Mouse (Mus musculus): ENCODE results near the gene Ccnf. TPM values are rescaled to one million over a fixed set of nuclear protein-coding genes. Genes with fewer than 3 reads are reported as not detected.
A peak's percentile ranks its signal among the peaks of the same experiment; 100 is the strongest.

Gene Ccnf
- polyA plus RNA-seq (2015; fragmentation: Nextera tagmentation; extraction: Ambion mirVana): 50.2 and 51.8 TPM in 2 replicates

- Histone ChIP-seq H3K9ac (ENCODE audit: low read length) (peak within 1 kb of the TSS; percentile 85), H3K4me3 (replicated peaks; ENCODE audit: low read length) (peak within 1 kb of the TSS; percentile 90), H3K27ac (ENCODE audit: low read length) (peak within 1 kb of the TSS; percentile 77), H3K4me2 (ENCODE audit: low read depth, low read length) (peak within 1 kb of the TSS; percentile 71), H3K27me3 (ENCODE audit: control insufficient read depth, insufficient read depth, low read length) (no peaks in the 10 kb centered on the region), H3K36me3 (ENCODE audit: control insufficient read depth, insufficient read depth, low read length) (peaks cover 11% of the 10 kb centered on the region), H3K4me1 (ENCODE audit: control insufficient read depth, insufficient read depth, low read length) (peaks cover 13% of the 10 kb centered on the region), H3K9me3 (replicated peaks; ENCODE audit: control insufficient read depth, low read length) (no peaks in the 10 kb centered on the region)
- peak; percentile 100 for ATAC-seq (ENCODE audit: insufficient read depth, low FRiP score)
- WGBS: under 1% methylated on average over 48 of the region's 48 CpGs
Observed at GRCm38 (mm10) chr17:24251320-24252069, at the start of gene Ccnf. Gene Ccnf, minus strand, starts transcription at chr17:24251484.

DNA sequence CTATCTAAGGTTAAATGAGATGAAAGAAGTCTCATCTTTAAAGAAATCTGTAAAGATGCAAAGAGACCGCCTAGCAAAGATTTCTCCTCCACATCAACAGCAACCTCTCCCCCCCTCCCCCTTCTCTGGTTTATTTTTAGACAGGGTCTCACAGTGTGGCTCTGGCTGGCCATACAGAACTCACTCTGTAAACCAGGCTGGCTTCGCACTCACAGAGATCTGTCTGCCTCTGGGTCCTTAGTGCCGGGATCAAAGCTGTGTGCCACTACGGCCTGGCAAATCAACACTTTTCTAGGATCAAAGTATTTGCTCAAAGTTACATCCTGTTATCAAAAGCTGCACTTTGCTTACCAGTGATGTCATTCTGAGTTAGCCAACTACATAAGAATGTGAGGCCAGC, 49.4 kb upstream of the Ccnf start:
- Histone ChIP-seq H3K27ac (ENCODE audit: low read length) (no peak overlapping the region), H3K4me1 (ENCODE audit: control insufficient read depth, insufficient read depth, low read length) (no peaks in the 10 kb centered on the region), H3K36me3 (ENCODE audit: control insufficient read depth, insufficient read depth, low read length) (no peaks in the 10 kb centered on the region), H3K9me3 (replicated peaks; ENCODE audit: control insufficient read depth, low read length) (no peaks in the 10 kb centered on the region), H3K27me3 (ENCODE audit: control insufficient read depth, insufficient read depth, low read length) (no peaks in the 10 kb centered on the region), H3K4me3 (replicated peaks; ENCODE audit: low read length) (no peak overlapping the region), H3K9ac (ENCODE audit: low read length) (no peak overlapping the region), H3K4me2 (ENCODE audit: low read depth, low read length) (no peak overlapping the region)
- ATAC-seq (ENCODE audit: insufficient read depth, low FRiP score): no peak
- 72% methylated on average over 4 of the region's 4 CpGs for WGBS

- ATAC-seq (ENCODE audit: insufficient read depth, low FRiP score): no peak
Observed at GRCm38 (mm10) chr17:24289338-24289737, 38.1 kb upstream of the Ccnf start.

GRCm38 (mm10) chr17:24288477-24288876, 37.2 kb upstream of the Ccnf start:
- no peak overlapping the region for H3K4me3 ChIP-seq (replicated peaks; ENCODE audit: low read length)
- no peaks in the 10 kb centered on the region for H3K27me3 ChIP-seq (ENCODE audit: control insufficient read depth, insufficient read depth, low read length)
- no peak for ATAC-seq (ENCODE audit: insufficient read depth, low FRiP score)
- no peaks in the 10 kb centered on the region for H3K4me1 ChIP-seq (ENCODE audit: control insufficient read depth, insufficient read depth, low read length)
- H3K4me2 ChIP-seq (ENCODE audit: low read depth, low read length): no peak overlapping the region
- WGBS: 81% methylated on average over 9 of the region's 9 CpGs
- H3K9ac ChIP-seq (ENCODE audit: low read length): no peak overlapping the region
- H3K36me3 ChIP-seq (ENCODE audit: control insufficient read depth, insufficient read depth, low read length): no peaks in the 10 kb centered on the region
- H3K9me3 ChIP-seq (replicated peaks; ENCODE audit: control insufficient read depth, low read length): no peaks in the 10 kb centered on the region
- H3K27ac ChIP-seq (ENCODE audit: low read length): no peak overlapping the region

More at GRCm38 (mm10) chr17:24289338-24289737, 38.1 kb upstream of the Ccnf start:
- Histone ChIP-seq H3K36me3 (ENCODE audit: control insufficient read depth, insufficient read depth, low read length) (no peaks in the 10 kb centered on the region), H3K9ac (ENCODE audit: low read length) (no peak overlapping the region), H3K9me3 (replicated peaks; ENCODE audit: control insufficient read depth, low read length) (no peaks in the 10 kb centered on the region), H3K27ac (ENCODE audit: low read length) (no peak overlapping the region), H3K27me3 (ENCODE audit: control insufficient read depth, insufficient read depth, low read length) (no peaks in the 10 kb centered on the region), H3K4me3 (replicated peaks; ENCODE audit: low read length) (no peak overlapping the region), H3K4me1 (ENCODE audit: control insufficient read depth, insufficient read depth, low read length) (no peaks in the 10 kb centered on the region), H3K4me2 (ENCODE audit: low read depth, low read length) (no peak overlapping the region)
- 77% methylated on average over 5 of the region's 5 CpGs for WGBS

- no peak overlapping the region for H3K27ac ChIP-seq (ENCODE audit: low read length)
- no peak overlapping the region for H3K4me2 ChIP-seq (ENCODE audit: low read depth, low read length)
- no peak for ATAC-seq (ENCODE audit: insufficient read depth, low FRiP score)
- H3K27me3 ChIP-seq (ENCODE audit: control insufficient read depth, insufficient read depth, low read length): no peaks in the 10 kb centered on the region
- no peak overlapping the region for H3K9ac ChIP-seq (ENCODE audit: low read length)
- WGBS: 56% methylated on average over 3 of the region's 3 CpGs
- H3K9me3 ChIP-seq (replicated peaks; ENCODE audit: control insufficient read depth, low read length): 0 out of 2 replicates have a peak, but pooled peaks cover 2% of the 10 kb centered on the region
- H3K4me3 ChIP-seq (replicated peaks; ENCODE audit: low read length): no peak overlapping the region
- H3K36me3 ChIP-seq (ENCODE audit: control insufficient read depth, insufficient read depth, low read length): no peaks in the 10 kb centered on the region
- H3K4me1 ChIP-seq (ENCODE audit: control insufficient read depth, insufficient read depth, low read length): no peaks in the 10 kb centered on the region
Observed at GRCm38 (mm10) chr17:24285680-24286079, 34.4 kb upstream of the Ccnf start.

GRCm38 (mm10) chr17:24283266-24283818, 32.1 kb upstream of the Ccnf start:
- 0 out of 2 replicates have a peak, but pooled peaks cover 2% of the 10 kb centered on the region for H3K9me3 ChIP-seq (replicated peaks; ENCODE audit: control insufficient read depth, low read length)
- no peak for ATAC-seq (ENCODE audit: insufficient read depth, low FRiP score)
- no peaks in the 10 kb centered on the region for H3K36me3 ChIP-seq (ENCODE audit: control insufficient read depth, insufficient read depth, low read length)
- H3K27ac ChIP-seq (ENCODE audit: low read length): no peak overlapping the region
- WGBS: 68% methylated on average over 9 of the region's 9 CpGs
- no peak overlapping the region for H3K4me2 ChIP-seq (ENCODE audit: low read depth, low read length)
- H3K4me3 ChIP-seq (replicated peaks; ENCODE audit: low read length): no peak overlapping the region
- no peaks in the 10 kb centered on the region for H3K27me3 ChIP-seq (ENCODE audit: control insufficient read depth, insufficient read depth, low read length)
- no peak overlapping the region for H3K9ac ChIP-seq (ENCODE audit: low read length)
- H3K4me1 ChIP-seq (ENCODE audit: control insufficient read depth, insufficient read depth, low read length): no peaks in the 10 kb centered on the region

GRCm38 (mm10) chr17:24282637-24283036, 31.4 kb upstream of the Ccnf start:
- 0 out of 2 replicates have a peak, but pooled peaks cover 2% of the 10 kb centered on the region for H3K9me3 ChIP-seq (replicated peaks; ENCODE audit: control insufficient read depth, low read length)
- WGBS: 70% methylated on average over 4 of the region's 4 CpGs
- no peak overlapping the region for H3K9ac ChIP-seq (ENCODE audit: low read length)
- no peak for ATAC-seq (ENCODE audit: insufficient read depth, low FRiP score)
- H3K4me3 ChIP-seq (replicated peaks; ENCODE audit: low read length): no peak overlapping the region
- H3K27me3 ChIP-seq (ENCODE audit: control insufficient read depth, insufficient read depth, low read length): no peaks in the 10 kb centered on the region
- no peak overlapping the region for H3K4me2 ChIP-seq (ENCODE audit: low read depth, low read length)
- H3K27ac ChIP-seq (ENCODE audit: low read length): no peak overlapping the region
- no peaks in the 10 kb centered on the region for H3K36me3 ChIP-seq (ENCODE audit: control insufficient read depth, insufficient read depth, low read length)
- H3K4me1 ChIP-seq (ENCODE audit: control insufficient read depth, insufficient read depth, low read length): no peaks in the 10 kb centered on the region

DNA sequence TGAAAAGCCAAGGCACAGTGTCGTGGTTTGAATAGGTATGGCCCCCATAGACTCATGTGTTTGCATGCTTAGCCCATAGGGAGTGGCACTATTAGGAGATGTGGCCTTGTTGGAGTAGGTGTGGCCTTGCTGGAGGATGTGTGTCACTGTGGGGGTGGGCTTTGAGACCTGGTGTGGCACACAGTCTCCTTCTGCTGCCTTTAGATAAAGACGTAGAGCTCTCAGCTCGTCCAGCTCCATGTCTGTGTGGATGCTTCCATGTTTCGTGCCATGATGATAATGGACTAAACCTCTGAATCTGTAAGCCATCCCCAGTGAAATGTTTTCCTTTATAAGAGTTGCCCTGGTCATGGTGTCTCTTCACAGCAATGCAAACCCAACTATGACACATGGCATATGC, 28.6 kb upstream of the Ccnf start:
- no peak overlapping the region for H3K4me2 ChIP-seq (ENCODE audit: low read depth, low read length)
- no peak overlapping the region for H3K27ac ChIP-seq (ENCODE audit: low read length)
- H3K4me1 ChIP-seq (ENCODE audit: control insufficient read depth, insufficient read depth, low read length): no peaks in the 10 kb centered on the region
- 79% methylated on average over 4 of the region's 4 CpGs for WGBS
- no peak overlapping the region for H3K4me3 ChIP-seq (replicated peaks; ENCODE audit: low read length)
- no peak for ATAC-seq (ENCODE audit: insufficient read depth, low FRiP score)
- H3K27me3 ChIP-seq (ENCODE audit: control insufficient read depth, insufficient read depth, low read length): no peaks in the 10 kb centered on the region
- H3K9me3 ChIP-seq (replicated peaks; ENCODE audit: control insufficient read depth, low read length): 0 out of 2 replicates have a peak, but pooled peaks cover 2% of the 10 kb centered on the region
- H3K36me3 ChIP-seq (ENCODE audit: control insufficient read depth, insufficient read depth, low read length): no peaks in the 10 kb centered on the region
- H3K9ac ChIP-seq (ENCODE audit: low read length): no peak overlapping the region

- Histone ChIP-seq H3K9me3 (replicated peaks; ENCODE audit: control insufficient read depth, low read length) (no peaks in the 10 kb centered on the region), H3K4me1 (ENCODE audit: control insufficient read depth, insufficient read depth, low read length) (no peaks in the 10 kb centered on the region), H3K27me3 (ENCODE audit: control insufficient read depth, insufficient read depth, low read length) (no peaks in the 10 kb centered on the region), H3K27ac (ENCODE audit: low read length) (no peak overlapping the region), H3K9ac (ENCODE audit: low read length) (no peak overlapping the region), H3K4me2 (ENCODE audit: low read depth, low read length) (no peak overlapping the region), H3K36me3 (ENCODE audit: control insufficient read depth, insufficient read depth, low read length) (no peaks in the 10 kb centered on the region), H3K4me3 (replicated peaks; ENCODE audit: low read length) (no peak overlapping the region)
- ATAC-seq (ENCODE audit: insufficient read depth, low FRiP score): no peak
- WGBS: 86% methylated on average over 1 of the region's 1 CpGs
Observed at GRCm38 (mm10) chr17:24267133-24267532, 15.8 kb upstream of the Ccnf start.

All from stomach, embryonic 16.5 days (tissue).